Mouse (Mus musculus): ENCODE measurements at regions not wholly inside any gene's neighbourhood (a gene's known extent, or its start where the extent isn't known, plus 50 kb on each side); places are given as distances from the start of the nearest gene placed in this dataset.

DNA sequence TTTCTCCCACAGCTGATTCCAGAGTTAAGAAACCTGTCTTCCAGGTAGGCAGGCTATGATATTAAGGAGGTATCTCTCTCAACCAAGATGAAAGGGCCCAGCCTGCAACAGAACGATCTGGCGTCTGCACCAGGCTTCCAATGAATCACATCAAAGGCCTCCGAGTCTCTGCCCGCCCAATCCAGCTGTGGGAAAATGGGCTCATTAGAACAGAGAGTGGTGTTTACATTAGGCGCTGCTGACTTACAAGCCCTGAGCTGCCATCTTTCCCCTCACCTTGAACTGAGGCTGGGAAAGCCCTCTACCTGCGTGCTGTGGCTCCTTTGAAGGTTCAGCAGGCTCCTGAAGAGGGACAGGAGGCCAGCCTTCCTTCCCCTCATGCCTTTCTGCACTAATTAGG is 97.5 kb upstream of the 4930535I16Rik start:
- TF ChIP-seq CTCF (IDR thresholded peaks at IDR 0.05; ENCODE audit: insufficient read depth, low read depth, low read length): no peak
- TF ChIP-seq POLR2A (IDR thresholded peaks at IDR 0.05; ENCODE audit: insufficient read depth, low read depth, low read length): no peak

Data from olfactory bulb, adult 2 months (tissue).